Mouse (Mus musculus) mature B cell (primary cell): ENCODE measurements at regions not wholly inside any gene's neighbourhood (a gene's known extent, or its start where the extent isn't known, plus 50 kb on each side); places are given as distances from the start of the nearest gene placed in this dataset.

Source experiments
- in situ Hi-C: fragments of 300-500 bp; cut with MboI; formaldehyde crosslinking; loops from 2 replicates; pipeline ENCODE4 v1.14.3; 2019

DNA sequence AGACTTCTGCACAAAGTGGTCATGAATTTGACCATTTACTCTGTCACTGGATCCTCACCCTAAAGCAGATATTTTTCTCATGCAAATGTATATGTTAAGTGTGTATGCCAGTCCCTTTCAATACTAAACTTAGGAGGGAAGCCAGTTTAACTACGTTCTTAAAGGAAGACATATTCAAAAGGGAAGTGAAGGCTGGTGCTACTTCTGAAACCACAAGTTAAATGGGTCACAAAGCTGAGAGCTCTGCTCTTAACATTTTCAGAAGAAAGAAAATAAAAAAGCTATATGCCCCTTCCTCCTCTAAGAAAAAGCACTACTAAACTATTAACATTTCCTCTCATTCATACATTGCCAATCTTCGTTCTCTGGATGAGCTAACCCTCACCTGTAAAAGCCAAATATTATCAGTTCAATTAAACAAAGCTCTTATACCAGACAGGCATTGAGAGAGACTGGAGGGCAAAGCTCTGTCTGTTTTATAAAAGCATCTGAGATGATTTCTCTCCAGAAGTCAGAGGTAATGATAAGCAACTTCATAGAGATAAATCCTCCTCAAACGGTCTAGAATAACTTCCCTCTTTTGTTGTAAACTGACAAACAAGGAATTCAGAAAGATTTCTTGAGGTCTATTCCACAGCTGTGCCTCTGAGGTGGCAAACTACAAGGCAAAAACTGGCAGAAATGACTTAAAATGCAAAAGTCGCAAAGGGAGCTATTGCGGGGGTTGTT lies 82.7 kb upstream of the Klf6 start:
- in situ Hi-C loops, result loop anchor here (10.0 kb wide), 1 partner anchor 86 kb away; the partner anchor contains the start of gene Klf6

DNA sequence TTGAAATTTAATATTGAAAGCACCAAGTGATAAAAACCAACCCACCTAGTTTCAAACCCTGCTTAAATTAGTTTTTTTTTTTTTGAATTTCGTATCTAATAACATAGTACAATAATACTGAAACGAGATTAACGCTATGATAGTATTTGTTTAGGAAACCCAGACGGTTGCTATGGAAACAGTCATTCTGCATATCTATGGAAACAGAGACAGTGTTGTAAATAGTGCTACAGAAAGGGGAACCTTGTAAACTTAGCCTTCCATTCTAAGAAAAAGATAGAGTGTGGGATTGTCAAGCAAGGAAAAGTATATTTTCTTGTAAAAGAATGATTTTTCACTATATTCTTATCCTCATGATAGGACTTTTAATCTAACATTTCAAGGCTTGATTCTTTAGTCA lies 81.9 kb upstream of the Klf6 start:
- in situ Hi-C loops, result loop anchor here (10.0 kb wide), 1 partner anchor 85 kb away; the partner anchor contains the start of gene Klf6

DNA sequence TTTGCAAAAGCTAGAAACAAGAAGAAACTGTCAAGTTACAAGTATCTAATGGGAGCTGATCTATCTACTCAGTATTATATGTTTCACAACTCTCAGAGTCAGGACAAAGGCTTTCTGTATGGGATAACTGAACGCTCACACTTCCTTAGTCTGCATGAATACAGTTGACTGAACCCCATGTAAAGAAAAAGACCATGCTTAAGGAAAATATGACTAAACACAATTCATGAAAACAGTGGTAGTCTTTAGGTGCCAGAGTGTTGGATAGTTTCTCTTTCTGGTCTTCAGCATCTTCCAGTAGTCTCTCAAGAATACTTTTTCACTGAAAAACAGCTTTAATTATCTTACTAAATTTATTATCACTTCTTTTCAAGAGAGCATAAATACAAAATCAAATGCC lies 78.7 kb upstream of the Klf6 start:
- in situ Hi-C loops, result no loop called here

DNA sequence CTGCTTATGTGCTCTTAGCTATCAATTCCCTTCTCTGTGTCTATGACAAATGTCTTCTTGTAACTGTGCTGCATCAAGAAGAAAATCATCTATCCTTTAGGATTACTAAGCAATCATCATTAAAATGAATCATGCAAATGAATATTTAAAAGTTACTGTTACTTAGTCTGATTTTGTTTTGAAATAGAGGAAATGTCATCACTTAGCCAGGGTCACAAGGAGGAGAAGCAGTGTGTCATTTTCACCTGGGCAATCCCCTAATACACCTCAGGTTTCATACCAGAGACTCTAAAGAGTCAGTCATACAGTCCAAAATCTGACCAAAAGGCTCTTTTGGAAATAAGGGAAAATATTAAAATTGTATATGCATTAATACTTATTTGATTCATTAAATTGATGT lies 74.2 kb upstream of the Klf6 start:
- in situ Hi-C loops, result no loop called here

DNA sequence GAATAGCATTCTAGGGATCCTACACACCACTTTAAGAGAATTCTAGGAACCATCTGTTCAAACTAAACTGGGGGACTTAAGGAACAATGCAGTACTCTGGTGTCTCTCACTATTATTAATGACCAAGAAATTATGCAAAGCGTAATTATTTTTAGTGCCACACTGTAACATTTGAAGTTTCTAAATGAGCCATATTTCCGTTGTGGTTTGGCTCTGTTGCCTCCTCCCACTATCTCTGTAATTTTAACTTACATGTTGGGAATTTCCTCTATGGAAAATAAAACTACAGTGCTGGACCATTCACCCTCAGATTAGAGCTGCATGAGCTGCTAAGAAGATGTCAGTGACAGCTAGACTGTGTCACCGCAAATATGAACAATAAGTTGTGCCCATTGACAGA lies 72.0 kb upstream of the Klf6 start:
- in situ Hi-C loops, result no loop called here

DNA sequence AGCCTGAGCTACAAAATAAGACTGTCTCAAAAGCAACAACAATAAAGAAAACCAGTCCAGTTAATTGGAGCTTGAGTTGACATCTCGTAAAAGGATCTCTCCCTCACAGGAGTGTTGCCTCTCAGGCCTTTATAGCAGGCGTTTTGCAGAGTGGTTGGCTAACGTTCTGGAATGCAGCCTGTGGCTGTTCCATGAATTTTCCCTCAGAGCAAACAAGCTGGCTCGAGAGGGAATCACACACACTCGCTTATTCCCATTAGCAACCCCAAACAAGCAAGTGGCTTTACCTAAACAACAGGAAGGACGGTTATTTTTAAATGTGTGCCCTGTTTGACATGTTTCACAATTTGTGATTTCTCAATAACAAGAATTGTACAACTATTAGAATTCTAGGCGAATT lies 59.2 kb upstream of the Klf6 start:
- in situ Hi-C loops, result no loop called here

DNA sequence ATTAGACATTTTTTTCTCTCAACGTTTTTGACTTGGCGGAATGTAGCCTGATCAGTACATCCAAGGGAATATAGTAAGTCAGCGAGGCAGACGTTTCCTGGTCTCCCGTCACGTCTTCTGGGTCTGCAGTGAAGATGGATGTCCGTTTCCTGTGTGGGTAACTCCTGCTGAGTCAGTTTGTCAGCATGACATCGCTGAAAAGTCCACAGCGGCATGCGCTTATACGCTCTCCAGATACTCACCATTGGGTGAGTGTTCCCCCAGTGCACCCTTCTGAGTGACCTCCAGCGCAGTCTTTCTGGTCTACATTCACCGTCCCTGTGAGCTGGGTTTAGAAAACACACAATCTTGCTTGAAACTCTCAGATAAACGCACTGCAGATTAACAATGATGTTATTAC lies 58.5 kb upstream of the Klf6 start:
- in situ Hi-C loops, result no loop called here

DNA sequence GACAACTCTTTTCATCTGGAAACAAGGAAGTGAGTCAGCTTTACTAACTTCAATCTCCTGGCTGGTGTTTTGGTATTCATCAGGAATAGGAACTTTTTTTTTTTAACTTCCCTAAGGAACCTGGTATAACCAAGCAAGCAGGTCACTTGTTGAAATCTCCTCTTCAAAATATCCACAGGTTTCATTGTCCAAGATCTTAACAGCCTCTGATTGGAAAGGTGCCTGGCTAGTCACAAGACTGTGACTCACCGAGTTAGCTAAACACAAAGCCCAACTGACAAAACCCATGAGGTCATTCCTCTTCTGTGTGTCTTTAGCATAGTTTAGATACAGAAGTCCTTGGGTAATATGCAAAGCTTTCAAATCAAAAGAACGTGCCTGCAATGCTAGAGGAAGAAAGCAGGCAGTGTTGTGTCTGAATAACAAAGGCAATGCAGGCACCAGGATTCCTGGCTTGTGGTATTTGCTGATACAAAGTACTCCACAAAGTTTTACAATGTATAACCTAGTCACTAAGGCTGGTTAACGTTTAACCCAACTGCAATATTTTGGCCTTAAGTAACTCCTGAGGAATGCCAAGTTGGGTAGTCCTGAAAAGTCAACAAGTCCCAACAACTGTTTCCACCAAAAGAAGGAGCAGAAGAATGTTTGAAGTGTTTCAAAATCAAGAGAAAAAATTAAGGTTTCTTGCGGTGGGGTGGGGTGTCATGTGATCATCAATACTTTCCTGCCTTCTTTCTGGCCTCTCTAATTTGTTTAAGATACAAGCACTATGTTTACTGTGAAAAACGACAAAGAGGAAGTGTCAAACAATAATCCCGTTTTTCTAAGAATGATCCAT lies 57.5 kb upstream of the Klf6 start:
- in situ Hi-C loops, result no loop called here

DNA sequence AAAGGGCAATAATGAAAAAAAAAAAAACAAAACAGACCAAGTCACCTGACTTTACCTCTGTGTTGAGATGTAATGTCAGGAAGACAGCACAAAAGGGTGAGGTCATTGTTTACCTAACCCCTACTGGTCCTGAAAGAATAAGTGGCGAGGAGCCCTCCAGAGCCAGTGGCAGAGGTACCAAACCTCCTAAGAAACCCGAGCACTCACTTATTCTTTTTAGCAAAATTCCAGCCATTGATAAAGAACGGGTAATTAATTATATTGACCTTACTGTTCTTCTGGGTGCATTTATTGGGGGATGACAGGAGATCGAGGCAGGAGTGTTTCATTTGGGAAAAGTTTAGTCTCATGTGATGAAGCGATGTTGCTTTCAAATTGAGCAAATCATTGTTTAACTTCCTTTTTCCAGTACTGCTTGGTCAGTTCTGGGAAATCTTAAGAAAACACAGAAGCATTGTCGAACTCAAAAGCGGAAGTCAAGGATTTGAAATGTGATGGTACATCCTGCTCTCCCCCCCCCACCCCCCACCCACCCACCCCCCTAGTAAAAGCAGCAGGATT lies 56.8 kb upstream of the Klf6 start:
- in situ Hi-C loops, result no loop called here

DNA sequence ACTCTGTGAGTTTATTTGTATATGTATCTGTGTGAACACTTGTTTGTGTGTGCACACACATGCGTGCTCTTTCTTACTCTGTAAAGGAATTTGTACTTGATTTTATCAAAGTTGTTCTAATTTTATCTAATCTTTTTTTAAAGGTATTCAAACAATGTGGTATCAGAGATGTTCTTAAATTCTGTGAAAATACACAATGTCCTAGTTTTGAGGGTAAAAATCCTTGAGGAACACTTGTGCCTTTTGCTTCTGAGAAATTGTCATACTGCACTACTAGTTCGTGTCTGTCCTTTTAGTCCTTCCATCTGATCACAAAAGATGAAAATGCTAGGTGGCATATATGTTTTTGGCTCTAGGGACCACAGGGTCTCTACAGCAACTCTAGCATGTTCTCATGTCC lies 52.9 kb upstream of the Klf6 start:
- in situ Hi-C loops, result no loop called here
